Mouse (Mus musculus) myocyte (in vitro differentiated cells): ENCODE measurements around the gene Zfp37. TPM values are rescaled to one million over a fixed set of nuclear protein-coding genes. Genes with fewer than 3 reads are reported as not detected.
A peak's percentile ranks its signal among the peaks of the same experiment; 100 is the strongest.

ENCODE experiments used
- H3K27me3 ChIP-seq: one replicate; pipeline ENCODE4 v1.6.1; 2011; ENCODE audit not compliant: control insufficient read depth, insufficient read depth, insufficient read length
- H3K36me3 ChIP-seq: one replicate; pipeline ENCODE4 v1.6.1; 2011; ENCODE audit not compliant: control insufficient read depth, insufficient read depth
- H3K4me2 ChIP-seq: one replicate; pipeline ENCODE4 v1.6.1; 2011; ENCODE audit warnings: low read depth, control low read depth
- H3K4me3 ChIP-seq: one replicate; pipeline ENCODE4 v1.5.1; 2011; ENCODE audit warnings: mild to moderate bottlenecking, control low read depth, moderate library complexity
- H3K79me2 ChIP-seq: one replicate; pipeline ENCODE4 v1.6.1; 2011; ENCODE audit not compliant: control insufficient read depth, insufficient read depth
- H3ac ChIP-seq: one replicate; pipeline ENCODE4 v1.6.1; 2011; ENCODE audit not compliant: control insufficient read depth, insufficient read length
- CEBPB ChIP-seq: IDR thresholded peaks from 2 replicates; pipeline ENCODE4 v1.6.1; 2011; ENCODE audit warnings: mild to moderate bottlenecking, moderate library complexity; ENCODE audit not compliant: poor library complexity, insufficient read depth, severe bottlenecking
- E2F4 ChIP-seq: IDR thresholded peaks from one replicate; pipeline ENCODE4 v1.6.1; 2011; ENCODE audit warnings: mild to moderate bottlenecking, control low read depth, moderate library complexity; ENCODE audit not compliant: insufficient read depth
- MAX ChIP-seq: IDR thresholded peaks from one replicate; pipeline ENCODE4 v1.6.1; 2011; ENCODE audit warnings: low read depth, mild to moderate bottlenecking, control low read depth
- MYOD1 ChIP-seq, 3 experiments: IDR thresholded peaks; one replicate each; pipeline ENCODE4 v1.6.1; 2011; ENCODE audit warnings: control low read depth in 2 of 3, low read depth in 2 of 3, mild to moderate bottlenecking in 2 of 3, moderate library complexity in 1 of 3; ENCODE audit not compliant: insufficient read length in 2 of 3, control insufficient read depth in 1 of 3
- MYOG ChIP-seq, 3 experiments: IDR thresholded peaks; one replicate each; pipeline ENCODE4 v1.6.1; 2011; ENCODE audit warnings: control low read depth in 2 of 3, low read depth in 2 of 3, mild to moderate bottlenecking in 2 of 3; ENCODE audit not compliant: insufficient read length in 2 of 3, control insufficient read depth in 1 of 3, insufficient read depth in 1 of 3
- POLR2A ChIP-seq: IDR thresholded peaks from one replicate; pipeline ENCODE4 v1.6.1; 2011; ENCODE audit warnings: low read depth, mild to moderate bottlenecking, control low read depth, moderate library complexity; ENCODE audit not compliant: insufficient read length
- POLR2AphosphoS2 ChIP-seq: IDR thresholded peaks from one replicate; pipeline ENCODE4 v1.6.1; 2011; ENCODE audit warnings: low read depth, control low read depth; ENCODE audit not compliant: insufficient read length
- REST ChIP-seq: IDR thresholded peaks from one replicate; pipeline ENCODE4 v1.6.1; 2011; ENCODE audit warnings: mild to moderate bottlenecking, control low read depth, moderate library complexity; ENCODE audit not compliant: insufficient read depth, insufficient read length
- SRF ChIP-seq: IDR thresholded peaks from one replicate; pipeline ENCODE4 v1.6.1; 2011; ENCODE audit warnings: low read depth; ENCODE audit not compliant: control insufficient read depth, insufficient read length
- TCF12 ChIP-seq: IDR thresholded peaks from one replicate; pipeline ENCODE4 v1.6.1; 2011; ENCODE audit warnings: mild to moderate bottlenecking, control low read depth; ENCODE audit not compliant: poor library complexity, insufficient read depth, severe bottlenecking
- TCF3 ChIP-seq: IDR thresholded peaks from one replicate; pipeline ENCODE4 v1.6.1; 2011; ENCODE audit warnings: low read depth, control low read depth; ENCODE audit not compliant: insufficient read length
- USF1 ChIP-seq: IDR thresholded peaks from one replicate; pipeline ENCODE4 v1.6.1; 2011; ENCODE audit warnings: low read depth, mild to moderate bottlenecking, control low read depth, moderate library complexity
- polyA plus RNA-seq: library from polyadenylated mRNA; unstranded; fragments of >200 nt; fragmentation: generic; extraction: Trizol; gene quantifications from one replicate; pipeline ENCODE4 v1.2.1, GENCODE M21; 2012; ENCODE audit warnings: missing spikeins

Gene Zfp37
- polyA plus RNA-seq, 1 experiment, result 0.46 TPM

- TF ChIP-seq MYOG (IDR thresholded peaks at IDR 0.05; ENCODE audit: control insufficient read depth in 1 of 3, insufficient read depth in 1 of 3, insufficient read length in 2 of 3, low read depth in 2 of 3) (no peak), TCF12 (no peak), POLR2AphosphoS2 (no peak), POLR2A (no peak), MYOD1 (IDR thresholded peaks at IDR 0.05; ENCODE audit: control insufficient read depth in 1 of 3, insufficient read length in 2 of 3, low read depth in 2 of 3) (no peak), E2F4 (no peak), REST (no peak), SRF (no peak)
- no peaks in the 10 kb centered on the region for H3K27me3 ChIP-seq
- no peaks in the 10 kb centered on the region for H3K79me2 ChIP-seq
- H3K4me2 ChIP-seq, result peak overlapping the region; percentile 72
- H3ac ChIP-seq, result peak overlapping the region; percentile 15
- H3K4me3 ChIP-seq, result peak overlapping the region; percentile 43
- H3K36me3 ChIP-seq, result no peaks in the 10 kb centered on the region
Observed at GRCm38 (mm10) chr4:62208696-62209380, 22.0 kb downstream of the Zfp37 start.

DNA sequence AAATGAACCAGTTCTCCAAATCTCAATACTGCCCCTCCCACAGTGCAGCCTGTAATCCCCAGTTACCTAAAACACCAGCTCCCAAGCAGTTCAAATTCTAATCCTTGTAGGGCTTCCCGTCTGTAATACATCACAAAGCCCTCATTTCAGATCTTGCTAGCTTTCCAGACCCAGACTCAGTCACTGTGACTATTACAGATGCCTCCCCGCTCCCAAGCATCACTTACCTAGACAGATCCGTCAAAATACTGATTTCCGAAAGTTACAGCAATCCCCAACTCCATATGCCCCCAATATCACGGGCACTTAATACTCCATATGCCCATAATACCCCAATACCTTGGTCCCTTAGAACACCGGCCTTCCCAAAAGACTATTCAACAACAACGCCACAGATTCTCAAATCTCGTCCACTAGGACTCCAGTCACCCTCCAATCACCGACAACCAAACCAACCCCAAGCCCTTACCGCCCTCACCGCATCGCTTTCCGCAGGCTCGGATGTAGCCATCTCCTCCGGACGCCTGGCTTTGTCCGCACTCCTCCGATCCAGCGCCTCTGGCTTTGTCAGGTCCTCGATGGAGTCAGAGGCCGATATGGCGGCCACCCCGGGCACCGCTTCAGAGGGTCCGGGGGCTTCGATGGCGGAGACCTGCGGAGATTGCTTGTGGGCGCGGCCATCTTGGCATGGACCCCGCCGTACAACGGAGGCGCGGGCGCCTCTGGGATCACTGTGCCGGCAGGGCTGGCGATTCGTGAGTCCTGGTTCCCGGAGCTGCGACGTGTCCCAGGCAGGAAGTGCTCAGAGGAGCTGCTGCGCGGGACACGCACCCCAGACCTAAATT lies 22.8 kb downstream of the Zfp37 start:
- TF ChIP-seq POLR2A (peak; percentile 72), MYOD1 (IDR thresholded peaks at IDR 0.05; ENCODE audit: control insufficient read depth in 1 of 3, insufficient read length in 2 of 3, low read depth in 2 of 3) (no peak), REST (no peak), TCF12 (no peak), MAX (no peak)
- H3K4me3 ChIP-seq, result peak overlapping the region; percentile 43
- H3ac ChIP-seq, result peak overlapping the region; percentile 15
- peaks cover 6% of the 10 kb centered on the region for H3K36me3 ChIP-seq
- H3K27me3 ChIP-seq, result no peaks in the 10 kb centered on the region
- H3K4me2 ChIP-seq, result peak overlapping the region; percentile 72
- H3K79me2 ChIP-seq, result no peaks in the 10 kb centered on the region

- H3K36me3 ChIP-seq, result peaks cover 7% of the 10 kb centered on the region
Observed at GRCm38 (mm10) chr4:62199923-62200529, 30.8 kb downstream of the Zfp37 start.

DNA sequence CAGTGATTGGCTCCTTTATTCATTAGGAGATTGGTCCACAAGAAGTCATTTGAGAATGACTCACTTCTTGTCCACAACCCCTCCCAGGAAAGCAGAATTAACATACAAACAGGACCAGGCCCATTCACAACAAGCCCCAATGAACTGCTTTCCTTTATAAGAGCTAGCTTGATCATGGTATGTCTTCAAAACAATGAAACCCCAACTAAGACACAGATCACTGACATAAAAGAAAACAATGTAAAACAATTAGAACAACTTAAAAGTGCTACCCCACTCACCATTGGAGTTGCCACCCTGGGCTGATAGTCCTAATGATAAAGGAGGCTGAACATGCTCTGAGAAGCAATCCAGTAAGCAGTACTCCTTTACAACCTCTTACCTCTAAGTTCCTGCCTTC lies 42.1 kb downstream of the Zfp37 start:
- Histone ChIP-seq H3ac (no peak overlapping the region), H3K27me3 (no peaks in the 10 kb centered on the region), H3K4me2 (no peak overlapping the region), H3K36me3 (peaks cover 6% of the 10 kb centered on the region), H3K4me3 (no peak overlapping the region), H3K79me2 (no peaks in the 10 kb centered on the region)
- TF ChIP-seq MAX (no peak), REST (no peak), MYOG (IDR thresholded peaks at IDR 0.05; ENCODE audit: control insufficient read depth in 1 of 3, insufficient read depth in 1 of 3, insufficient read length in 2 of 3, low read depth in 2 of 3) (no peak), POLR2A (no peak), E2F4 (no peak), USF1 (no peak), TCF12 (no peak), CEBPB (no peak)

More at GRCm38 (mm10) chr4:62199923-62200529, 30.8 kb downstream of the Zfp37 start:
- Histone ChIP-seq H3K79me2 (no peaks in the 10 kb centered on the region), H3K27me3 (no peaks in the 10 kb centered on the region), H3K4me3 (no peak overlapping the region), H3ac (no peak overlapping the region), H3K4me2 (no peak overlapping the region)
- TF ChIP-seq POLR2A (no peak), MYOD1 (IDR thresholded peaks at IDR 0.05; ENCODE audit: control insufficient read depth in 1 of 3, insufficient read length in 2 of 3, low read depth in 2 of 3) (no peak), E2F4 (no peak), USF1 (no peak), MYOG (IDR thresholded peaks at IDR 0.05; ENCODE audit: control insufficient read depth in 1 of 3, insufficient read depth in 1 of 3, insufficient read length in 2 of 3, low read depth in 2 of 3) (no peak), POLR2AphosphoS2 (no peak), SRF (no peak), TCF3 (no peak), MAX (no peak), REST (no peak), CEBPB (no peak)

DNA sequence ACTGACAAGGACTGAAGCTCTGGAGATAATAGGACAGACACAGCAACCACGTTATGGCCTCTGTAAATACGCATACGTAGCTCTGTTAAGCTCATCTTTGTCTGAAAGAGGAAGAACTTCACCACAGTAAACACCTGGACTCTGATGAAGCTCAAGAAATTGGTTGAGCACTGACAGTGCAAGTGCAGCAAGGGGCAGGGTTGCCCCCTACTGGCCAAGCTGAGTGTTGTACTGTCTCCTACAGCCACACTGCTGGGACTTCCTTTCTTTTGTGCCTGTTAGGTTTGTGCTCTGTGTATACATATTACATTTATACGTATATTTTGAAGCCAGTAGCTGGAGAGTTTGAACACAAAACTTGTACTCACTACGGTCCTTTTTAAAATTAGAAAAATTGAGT lies 53.6 kb downstream of the Zfp37 start:
- Histone ChIP-seq H3K4me3 (no peak overlapping the region), H3K79me2 (no peaks in the 10 kb centered on the region), H3ac (no peak overlapping the region), H3K36me3 (no peaks in the 10 kb centered on the region), H3K27me3 (no peaks in the 10 kb centered on the region), H3K4me2 (no peak overlapping the region)
- TF ChIP-seq MAX, result no peak
